Mouse (Mus musculus) thymus, adult 2 months (tissue): ENCODE measurements around the gene Slc35b1. TPM values are rescaled to one million over a fixed set of nuclear protein-coding genes. Genes with fewer than 3 reads are reported as not detected.

Experiments used
- DNase-seq: peaks from one replicate; pipeline ENCODE4 v3.0.0; 2021
- H3K27ac ChIP-seq: fragments of 200-500 bp; 2 replicates; pipeline ENCODE4 v1.5.1; 2012; ENCODE audit warnings: low read length, control low read depth; ENCODE audit not compliant: control insufficient read depth, insufficient read depth
- H3K27me3 ChIP-seq: fragments of 200-500 bp; 2 replicates; pipeline ENCODE4 v1.6.1; 2012; ENCODE audit warnings: mild to moderate bottlenecking, low read length, moderate library complexity, mixed read lengths; ENCODE audit not compliant: control insufficient read depth, insufficient read depth
- H3K36me3 ChIP-seq: fragments of 200-500 bp; 2 replicates; pipeline ENCODE4 v1.6.1; 2012; ENCODE audit warnings: mild to moderate bottlenecking, low read length, moderate library complexity; ENCODE audit not compliant: control insufficient read depth, insufficient read depth
- H3K4me1 ChIP-seq: fragments of 200-500 bp; replicated peaks from 2 replicates; pipeline ENCODE4 v1.6.1; 2012; ENCODE audit warnings: low read length; ENCODE audit not compliant: control insufficient read depth, insufficient read depth
- H3K4me3 ChIP-seq: fragments of 200-500 bp; 2 replicates; pipeline ENCODE4 v1.5.1; 2012; ENCODE audit warnings: mild to moderate bottlenecking, low read length, control low read depth, moderate library complexity; ENCODE audit not compliant: control insufficient read depth, insufficient read depth
- CTCF ChIP-seq: fragments of 200-500 bp; IDR thresholded peaks from 2 replicates; pipeline ENCODE4 v1.5.1; 2012; ENCODE audit warnings: mild to moderate bottlenecking, control low read depth, low read length, moderate library complexity, borderline replicate concordance; ENCODE audit not compliant: control insufficient read depth, poor library complexity, insufficient read depth; ENCODE audit errors: extremely low read depth
- POLR2A ChIP-seq: fragments of 200-500 bp; IDR thresholded peaks from 2 replicates; pipeline ENCODE4 v1.6.1; 2012; ENCODE audit warnings: mild to moderate bottlenecking, low read length, control low read depth, moderate library complexity; ENCODE audit not compliant: control insufficient read depth, poor library complexity, insufficient read depth; ENCODE audit errors: extremely low read depth
- WGBS: fragments of 180-500 bp; shearing (Covaris S2); methylation state at CpG from one replicate; pipeline ENCODE4 v1.1.7; 2018; 5-methylcytosine and 5-hydroxymethylcytosine counted together
- polyA plus RNA-seq: library from polyadenylated mRNA; depleted of rRNA; stranded (reverse); fragments of >200 nt; gene quantifications from 2 replicates; pipeline ENCODE4 v1.2.3, GENCODE M21; 2012

The Slc35b1 gene
- polyA plus RNA-seq, 1 experiment, result 107 TPM

DNA sequence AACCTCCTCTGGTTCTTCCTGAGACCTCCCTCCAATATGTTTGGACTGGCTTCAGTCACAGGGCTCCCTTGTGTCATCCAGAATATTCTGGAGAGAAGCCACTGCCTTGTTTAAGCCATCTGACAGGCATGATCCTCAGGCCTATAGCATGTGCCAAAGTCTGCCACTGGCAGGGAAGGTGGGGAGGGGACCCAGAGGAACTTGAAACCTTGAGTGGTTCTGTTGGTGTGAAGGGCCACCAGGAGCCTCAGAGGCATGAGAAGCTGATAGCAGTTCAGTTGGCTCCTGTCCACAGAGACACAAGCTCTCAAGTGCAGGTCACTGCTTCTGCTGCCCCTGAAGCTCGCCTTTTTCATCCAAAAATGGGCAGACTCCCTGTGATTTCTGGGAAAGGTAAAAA lies 12.1 kb downstream of the Slc35b1 start:
- WGBS, result 77% methylated on average over 1 of the region's 1 CpGs
- Histone ChIP-seq H3K27ac (no peak overlapping the region), H3K27me3 (no peaks in the 10 kb centered on the region), H3K36me3 (no peaks in the 10 kb centered on the region), H3K4me3 (no peak overlapping the region), H3K4me1 (peaks cover 20% of the 10 kb centered on the region)
- no peak for DNase-seq
- TF ChIP-seq POLR2A (no peak), CTCF (no peak)

DNA sequence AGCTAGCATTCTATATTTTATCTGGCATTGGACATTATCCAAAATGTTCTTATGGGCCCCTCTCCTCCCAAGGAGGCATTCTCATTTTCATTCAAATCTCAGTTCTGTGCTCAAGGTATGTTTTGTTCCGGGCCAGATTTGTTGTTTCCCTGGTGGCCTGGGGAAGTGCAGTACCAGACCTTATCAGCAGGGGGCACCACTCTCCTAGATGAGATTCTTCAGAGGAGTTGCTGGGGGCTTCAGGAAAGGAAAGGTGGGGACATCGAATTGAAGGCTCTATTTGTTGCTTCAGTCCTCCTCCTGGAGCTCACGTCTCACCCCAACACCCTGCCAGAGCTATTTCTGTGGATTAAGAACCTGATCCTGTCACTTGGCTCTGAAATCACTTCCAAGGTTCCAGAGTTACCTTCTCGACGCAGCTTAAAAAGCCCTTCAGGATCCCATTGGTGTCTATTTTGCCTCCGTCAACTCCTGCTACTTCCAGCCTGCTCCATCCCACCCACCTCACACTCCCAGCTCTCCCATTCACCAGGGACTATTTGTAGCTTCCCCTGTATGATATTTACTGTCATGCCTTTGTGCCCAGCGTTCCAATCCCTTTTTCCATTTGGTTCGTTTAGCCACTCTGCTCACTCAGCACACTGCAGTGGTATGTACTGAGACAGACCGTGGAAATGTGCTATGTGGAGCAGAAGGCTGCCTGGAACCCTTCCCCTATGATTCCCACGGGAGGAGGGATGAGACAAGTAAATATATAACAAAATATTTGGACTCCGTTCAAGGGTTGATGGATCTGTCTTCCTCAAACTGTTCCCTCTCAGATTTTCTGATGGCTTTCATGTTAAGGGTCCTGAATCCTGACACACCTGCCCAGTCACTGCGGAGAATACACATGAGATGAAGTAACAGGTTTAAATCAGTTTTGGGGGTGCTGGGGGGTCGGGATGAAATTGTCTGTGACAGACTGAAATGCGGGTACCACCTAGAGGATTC lies 13.6 kb downstream of the Slc35b1 start:
- DNase-seq, result peak; percentile 79
- H3K27me3 ChIP-seq, result no peaks in the 10 kb centered on the region
- 65% methylated on average over 14 of the region's 14 CpGs for WGBS

DNA sequence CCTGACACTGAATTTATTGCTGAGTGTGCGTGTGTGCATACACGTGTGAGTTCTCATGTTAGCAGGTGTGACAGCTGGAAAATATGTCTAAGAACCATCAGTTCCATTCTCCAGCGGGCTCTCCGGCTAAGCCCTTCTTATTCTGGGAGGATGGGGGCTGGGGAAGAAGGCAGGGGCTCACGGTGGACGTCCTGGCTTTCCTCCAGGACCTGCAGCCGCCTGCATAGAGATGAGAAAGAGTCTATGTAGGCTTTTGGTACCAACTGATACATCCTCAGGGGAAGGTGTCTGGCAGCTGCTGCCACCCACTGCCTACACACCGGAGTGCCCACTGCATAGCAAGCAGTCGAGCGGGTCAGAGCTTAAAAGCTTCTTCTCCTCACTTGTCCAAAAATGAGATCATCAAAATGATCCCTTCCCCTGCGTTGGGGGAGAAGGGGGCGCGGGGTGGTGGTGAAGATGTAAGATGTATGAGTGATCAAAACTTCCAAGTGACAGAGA lies 15.1 kb downstream of the Slc35b1 start:
- no peak overlapping the region for H3K27ac ChIP-seq
- no peak overlapping the region for H3K4me3 ChIP-seq
- WGBS, result 82% methylated on average over 13 of the region's 13 CpGs
- no peaks in the 10 kb centered on the region for H3K27me3 ChIP-seq
- H3K36me3 ChIP-seq, result no peaks in the 10 kb centered on the region
- DNase-seq, result no peak
- TF ChIP-seq CTCF (no peak), POLR2A (no peak)
- no peaks in the 10 kb centered on the region for H3K4me1 ChIP-seq

More for the DNA sequence above, 13.6 kb downstream of the Slc35b1 start:
- Histone ChIP-seq H3K4me1 (peaks cover 5% of the 10 kb centered on the region), H3K36me3 (no peaks in the 10 kb centered on the region), H3K4me3 (no peak overlapping the region), H3K27ac (no peak overlapping the region)
- TF ChIP-seq POLR2A (no peak), CTCF (0 out of 2 replicates have a peak, but pooled peaks have one; percentile 13)

DNA sequence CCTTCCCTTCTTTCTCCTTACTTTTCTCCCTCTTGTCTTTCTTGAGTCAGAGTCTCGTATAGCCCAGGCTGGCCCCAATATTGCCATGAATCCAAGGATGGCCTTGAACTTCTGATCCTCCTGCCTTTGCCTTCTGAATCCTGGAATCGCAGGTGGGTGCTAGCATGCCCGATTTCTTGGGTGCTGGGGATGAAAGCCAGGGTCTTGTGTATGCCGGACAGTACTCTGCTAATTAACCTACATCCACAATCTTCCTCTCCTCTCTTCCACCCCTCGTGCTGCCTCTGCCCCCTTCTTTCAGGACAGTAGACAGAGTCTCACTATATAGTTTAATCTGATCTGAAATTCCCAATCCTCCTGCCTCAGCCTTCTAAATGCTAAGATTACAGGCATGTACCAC lies 17.1 kb downstream of the Slc35b1 start:
- no peaks in the 10 kb centered on the region for H3K27me3 ChIP-seq
- WGBS, result 93% methylated on average over 5 of the region's 5 CpGs
- no peaks in the 10 kb centered on the region for H3K36me3 ChIP-seq
- H3K4me3 ChIP-seq, result no peak overlapping the region
- no peak overlapping the region for H3K27ac ChIP-seq
- no peak for DNase-seq
- TF ChIP-seq POLR2A, result no peak
- no peak for TF ChIP-seq CTCF
- H3K4me1 ChIP-seq, result no peaks in the 10 kb centered on the region

DNA sequence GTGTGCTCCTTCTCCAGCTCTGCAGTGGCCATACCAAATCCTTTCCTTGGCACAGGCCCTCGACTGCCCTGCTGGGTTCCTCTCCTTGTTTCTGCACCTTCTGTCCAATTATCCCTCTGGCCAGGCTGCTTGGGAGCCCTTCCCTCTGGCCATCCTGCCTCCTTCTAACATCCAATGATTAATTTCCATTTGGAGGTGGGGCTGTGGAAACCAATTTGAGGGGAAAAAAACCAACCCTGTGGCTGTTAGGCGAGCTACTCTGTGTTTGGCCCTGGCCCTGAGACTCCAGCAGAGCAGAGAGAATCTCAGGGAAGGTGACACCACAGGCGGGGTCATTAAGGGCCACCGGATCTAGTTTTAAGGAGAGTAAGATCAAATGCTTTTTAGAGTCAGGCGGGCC lies 17.7 kb downstream of the Slc35b1 start:
- no peaks in the 10 kb centered on the region for H3K36me3 ChIP-seq
- no peak overlapping the region for H3K27ac ChIP-seq
- H3K27me3 ChIP-seq, result no peaks in the 10 kb centered on the region
- 73% methylated on average over 5 of the region's 5 CpGs for WGBS
- no peak overlapping the region for H3K4me3 ChIP-seq
- TF ChIP-seq POLR2A (no peak), CTCF (no peak)
- H3K4me1 ChIP-seq, result no peaks in the 10 kb centered on the region
- DNase-seq, result no peak

DNA sequence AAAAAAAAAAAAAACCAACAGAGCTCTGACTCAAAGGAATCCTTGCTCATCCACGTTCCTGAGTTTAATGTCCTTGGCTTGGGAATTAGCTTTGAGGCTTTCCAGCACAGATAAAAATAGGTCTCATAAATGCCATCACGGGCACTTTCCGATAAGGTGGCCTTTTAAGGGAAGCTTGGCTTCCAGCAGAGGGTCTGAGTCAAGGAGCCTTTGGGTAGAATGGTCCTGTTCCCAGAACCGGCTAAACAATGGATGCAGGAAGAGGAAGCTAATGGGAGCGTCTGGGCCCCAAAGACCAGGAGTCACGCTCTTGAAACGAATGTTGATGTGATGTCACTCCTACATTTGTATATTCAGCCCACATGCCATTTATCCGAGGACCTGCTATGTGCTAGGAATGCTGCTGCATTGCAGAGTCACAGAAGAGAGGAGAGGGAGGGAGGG lies 18.2 kb downstream of the Slc35b1 start:
- Histone ChIP-seq H3K27me3 (no peaks in the 10 kb centered on the region), H3K4me3 (no peak overlapping the region), H3K27ac (no peak overlapping the region), H3K4me1 (no peaks in the 10 kb centered on the region), H3K36me3 (no peaks in the 10 kb centered on the region)
- TF ChIP-seq POLR2A (no peak), CTCF (no peak)
- 77% methylated on average over 8 of the region's 8 CpGs for WGBS
- no peak for DNase-seq
